Mouse (Mus musculus) lung, embryonic 16.5 days (tissue): ENCODE data around the gene Chka. TPM values are rescaled to one million over a fixed set of nuclear protein-coding genes. Genes with fewer than 3 reads are reported as not detected.

ENCODE experiments used
- ATAC-seq: fragments of 200-750 bp; cut with Nextera tagmentation; 2 replicates; pipeline ENCODE4 v1.8.0; 2017; ENCODE audit warnings: low read depth, mild to moderate bottlenecking, moderate library complexity
- H3K27ac ChIP-seq: fragments of 300-500 bp; sonication (generic); 2 replicates; pipeline ENCODE4 v1.5.1; 2014; ENCODE audit warnings: mild to moderate bottlenecking, control low read depth, low read length
- H3K27me3 ChIP-seq: fragments of 300-500 bp; sonication (generic); 2 replicates; pipeline ENCODE4 v1.6.1; 2014; ENCODE audit warnings: low read depth, low read length, mixed read lengths; ENCODE audit not compliant: control insufficient read depth, insufficient read depth
- H3K36me3 ChIP-seq: fragments of 300-500 bp; sonication (generic); 2 replicates; pipeline ENCODE4 v1.6.1; 2014; ENCODE audit warnings: low read length; ENCODE audit not compliant: control insufficient read depth, insufficient read depth
- H3K4me1 ChIP-seq: fragments of 300-500 bp; sonication (generic); replicated peaks from 2 replicates; pipeline ENCODE4 v1.6.1; 2014; ENCODE audit warnings: low read length, mixed read lengths; ENCODE audit not compliant: control insufficient read depth, insufficient read depth
- H3K4me2 ChIP-seq: fragments of 300-500 bp; sonication (generic); 2 replicates; pipeline ENCODE4 v1.6.1; 2014; ENCODE audit warnings: low read depth, low read length, control low read depth
- H3K4me3 ChIP-seq: fragments of 300-500 bp; sonication (generic); 2 replicates; pipeline ENCODE4 v1.5.1; 2014; ENCODE audit warnings: mild to moderate bottlenecking, low read length, control low read depth
- H3K9ac ChIP-seq: fragments of 300-500 bp; sonication (generic); 2 replicates; pipeline ENCODE4 v1.6.1; 2014; ENCODE audit warnings: low read length, control low read depth
- H3K9me3 ChIP-seq: fragments of 300-500 bp; sonication (generic); 2 replicates; pipeline ENCODE4 v1.6.1; 2016; ENCODE audit warnings: low read length; ENCODE audit not compliant: control insufficient read depth
- WGBS: fragments of 180-500 bp; shearing (Covaris S2); extraction: QIAGEN DNeasy Blood & Tissue Kit; methylation state at CpG from one replicate; pipeline ENCODE4 v1.1.7; 2014; 5-methylcytosine and 5-hydroxymethylcytosine counted together
- polyA plus RNA-seq: library from polyadenylated mRNA; unstranded; fragments of >200 nt; fragmentation: Nextera tagmentation; extraction: Ambion mirVana; gene quantifications from 2 replicates; pipeline ENCODE4 v1.2.1, GENCODE M21; 2015

Chka gene
- polyA plus RNA-seq, 1 experiment from 2014 or later, result 56.8 TPM

DNA sequence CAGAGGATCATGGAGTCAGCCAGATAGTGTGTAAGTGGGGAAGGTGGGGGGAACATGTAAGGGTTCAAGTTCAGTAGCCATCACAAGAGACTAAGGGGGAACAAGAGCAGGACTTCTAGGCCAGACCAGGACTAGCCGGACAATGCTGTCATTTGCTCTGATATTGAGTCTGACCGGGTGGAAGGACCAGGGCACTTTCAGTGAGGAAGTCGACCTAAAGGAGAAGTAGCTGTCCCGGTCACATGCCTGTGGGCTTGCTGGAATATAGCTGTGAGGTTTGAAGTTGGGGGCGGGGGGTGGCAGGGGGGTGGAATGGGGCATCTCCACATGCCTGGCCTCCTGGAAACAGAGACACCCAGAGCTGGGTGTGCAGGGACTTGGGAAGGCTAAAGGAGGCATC lies 63.0 kb downstream of the Chka start:
- Histone ChIP-seq H3K36me3 (peaks cover 6% of the 10 kb centered on the region), H3K4me1 (peaks cover 11% of the 10 kb centered on the region), H3K27ac (no peak overlapping the region), H3K9ac (no peak overlapping the region), H3K4me3 (no peak overlapping the region), H3K27me3 (no peaks in the 10 kb centered on the region), H3K9me3 (no peaks in the 10 kb centered on the region), H3K4me2 (no peak overlapping the region)
- ATAC-seq, result no peak
- WGBS, result 85% methylated on average over 5 of the region's 5 CpGs

DNA sequence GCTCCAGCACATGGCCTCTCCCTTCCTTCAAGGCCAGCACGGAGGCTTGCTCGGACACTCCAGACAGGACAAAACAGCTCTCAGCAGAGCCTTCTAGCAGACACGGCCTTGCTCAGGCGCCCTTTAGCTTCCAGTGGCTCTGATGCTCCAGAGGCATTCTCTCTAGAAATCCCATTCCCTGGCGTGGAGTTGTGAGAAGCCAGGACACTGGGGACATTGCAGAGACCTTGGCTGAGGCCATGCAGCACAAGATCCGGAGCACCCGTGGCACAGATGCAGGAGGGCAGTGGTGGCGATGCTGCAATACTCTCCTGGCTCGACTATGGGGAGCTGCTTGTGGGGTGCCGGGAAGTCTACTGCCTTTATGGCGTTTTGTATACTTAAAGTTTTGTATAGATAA lies 65.2 kb downstream of the Chka start:
- WGBS, result 60% methylated on average over 11 of the region's 11 CpGs
- no peak overlapping the region for H3K4me3 ChIP-seq

DNA sequence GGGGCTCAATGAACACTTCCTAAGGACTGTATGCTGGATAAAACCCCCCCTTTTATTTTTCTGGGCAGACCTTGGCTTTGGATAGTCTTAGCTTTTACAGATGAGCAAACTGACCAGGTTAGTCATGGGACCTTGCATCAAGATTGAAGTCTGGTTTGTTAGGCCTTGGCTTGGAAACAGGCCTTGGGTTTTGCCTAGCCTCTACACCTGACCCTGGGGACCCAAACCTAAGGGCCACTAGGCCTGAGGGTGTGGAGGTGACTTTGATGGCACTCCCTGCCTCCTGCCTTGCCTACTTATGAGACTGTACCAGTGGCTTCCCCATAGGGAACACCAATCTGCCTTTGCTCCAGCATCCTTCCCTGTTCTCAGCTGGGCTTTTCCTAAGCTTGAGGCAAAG lies 68.4 kb downstream of the Chka start:
- no peak overlapping the region for H3K4me2 ChIP-seq
- H3K9me3 ChIP-seq, result no peaks in the 10 kb centered on the region
- no peak for ATAC-seq
- H3K27ac ChIP-seq, result no peak overlapping the region
- H3K4me1 ChIP-seq, result peaks cover 13% of the 10 kb centered on the region
- H3K9ac ChIP-seq, result no peak overlapping the region
- H3K36me3 ChIP-seq, result no peaks in the 10 kb centered on the region
- H3K4me3 ChIP-seq, result no peak overlapping the region
- no peaks in the 10 kb centered on the region for H3K27me3 ChIP-seq

More for the DNA sequence above, 65.2 kb downstream of the Chka start:
- no peaks in the 10 kb centered on the region for H3K27me3 ChIP-seq
- H3K9me3 ChIP-seq, result no peaks in the 10 kb centered on the region
- H3K4me1 ChIP-seq, result peaks cover 7% of the 10 kb centered on the region
- H3K9ac ChIP-seq, result no peak overlapping the region
- H3K27ac ChIP-seq, result no peak overlapping the region
- H3K4me2 ChIP-seq, result no peak overlapping the region
- ATAC-seq, result no peak
- no peaks in the 10 kb centered on the region for H3K36me3 ChIP-seq

DNA sequence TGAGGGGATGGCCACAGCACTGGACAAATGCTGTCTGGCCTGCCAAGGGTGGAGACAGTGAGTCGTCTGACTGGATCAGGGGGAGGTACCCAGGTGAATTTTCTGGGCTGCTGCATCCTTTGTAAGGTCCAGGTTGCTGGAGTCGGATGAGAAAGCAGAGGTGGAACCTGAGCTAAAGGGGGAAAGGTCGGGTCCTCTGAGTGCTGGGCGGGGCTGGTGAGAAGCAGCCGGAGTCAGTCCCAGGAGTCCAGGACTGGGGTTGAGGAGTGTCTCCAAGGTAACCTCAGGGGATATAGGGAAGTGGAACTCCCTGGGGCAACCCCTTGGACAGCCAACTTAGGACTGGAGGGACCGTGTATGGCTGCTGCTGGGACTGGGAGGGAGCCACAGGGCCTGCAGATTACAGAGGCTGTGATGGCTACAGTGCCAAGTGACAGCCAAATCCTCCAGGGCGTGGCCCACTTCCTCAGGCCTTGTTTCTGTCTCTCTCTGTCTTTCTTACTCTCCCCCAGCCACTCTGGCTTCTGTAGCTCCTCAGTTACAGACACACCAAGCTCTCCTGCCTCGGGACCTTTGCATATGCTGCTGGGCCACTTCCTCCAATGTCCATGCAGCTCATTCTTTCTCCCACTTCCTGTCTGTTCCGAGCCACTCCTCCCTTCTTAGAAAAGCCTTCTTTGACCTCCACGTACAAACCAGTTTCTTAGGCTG lies 71.2 kb downstream of the Chka start:
- Histone ChIP-seq H3K4me2 (no peak overlapping the region), H3K27me3 (no peaks in the 10 kb centered on the region), H3K9ac (no peak overlapping the region), H3K36me3 (no peaks in the 10 kb centered on the region), H3K9me3 (no peaks in the 10 kb centered on the region), H3K27ac (no peak overlapping the region; the same call in 1 of the 2 replicates), H3K4me1 (peaks cover 19% of the 10 kb centered on the region), H3K4me3 (no peak overlapping the region)
- no peak for ATAC-seq
- 41% methylated on average over 10 of the region's 10 CpGs for WGBS

DNA sequence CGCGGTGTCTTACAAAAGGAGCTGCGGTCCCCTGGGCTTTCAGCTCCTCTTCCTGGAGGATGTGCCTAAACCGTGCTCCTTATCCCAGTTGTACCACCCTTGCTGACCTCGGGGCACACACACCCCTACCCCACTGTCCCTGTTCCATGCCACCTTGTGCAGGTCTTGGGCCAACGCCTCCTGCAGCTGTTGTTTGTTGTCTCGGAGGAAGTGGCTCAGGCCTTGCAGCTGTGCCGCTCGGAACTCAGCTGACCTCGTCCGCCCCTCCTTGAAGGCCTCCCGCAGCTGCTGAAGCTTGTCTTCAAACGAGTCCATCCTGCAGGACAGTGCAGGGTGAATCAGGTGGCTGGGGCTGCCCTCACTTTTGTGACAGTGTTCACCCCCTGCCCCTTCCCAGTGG lies 72.0 kb downstream of the Chka start:
- H3K9me3 ChIP-seq, result no peaks in the 10 kb centered on the region
- H3K4me2 ChIP-seq, result no peak overlapping the region
- H3K9ac ChIP-seq, result no peak overlapping the region
- peak overlapping the region; percentile 53; the same call in 1 of the 2 replicates for H3K27ac ChIP-seq
- no peak overlapping the region for H3K4me3 ChIP-seq
- ATAC-seq, result peak; percentile 23
- peaks cover 19% of the 10 kb centered on the region for H3K4me1 ChIP-seq
- H3K27me3 ChIP-seq, result no peaks in the 10 kb centered on the region
- WGBS, result 33% methylated on average over 13 of the region's 13 CpGs
- H3K36me3 ChIP-seq, result no peaks in the 10 kb centered on the region

DNA sequence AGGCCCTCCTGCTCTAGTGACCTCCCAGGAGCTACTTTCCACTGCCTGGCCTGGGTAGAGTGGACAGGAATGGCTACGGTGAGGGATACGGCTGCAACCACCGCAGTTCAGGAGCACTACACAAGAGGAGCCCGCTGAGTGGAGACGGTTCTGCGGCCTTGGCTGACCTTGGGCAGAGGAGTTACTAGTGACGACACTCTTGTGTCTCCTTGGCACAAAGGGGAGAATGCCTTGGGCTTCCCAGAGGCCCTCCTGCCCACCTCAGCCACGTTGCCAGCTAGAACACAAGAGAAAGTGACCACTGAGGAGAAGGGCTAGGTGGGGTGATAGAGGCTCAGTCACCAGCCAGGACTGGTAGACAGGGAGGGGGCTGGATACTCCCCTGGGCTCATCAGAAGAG lies 72.6 kb downstream of the Chka start:
- 71% methylated on average over 8 of the region's 8 CpGs for WGBS
- Histone ChIP-seq H3K27me3 (no peaks in the 10 kb centered on the region), H3K27ac (peak overlapping the region; percentile 26; the same call in 1 of the 2 replicates), H3K4me2 (no peak overlapping the region), H3K4me3 (no peak overlapping the region), H3K9ac (no peak overlapping the region), H3K4me1 (peaks cover 23% of the 10 kb centered on the region), H3K9me3 (no peaks in the 10 kb centered on the region), H3K36me3 (no peaks in the 10 kb centered on the region)
- ATAC-seq, result no peak

DNA sequence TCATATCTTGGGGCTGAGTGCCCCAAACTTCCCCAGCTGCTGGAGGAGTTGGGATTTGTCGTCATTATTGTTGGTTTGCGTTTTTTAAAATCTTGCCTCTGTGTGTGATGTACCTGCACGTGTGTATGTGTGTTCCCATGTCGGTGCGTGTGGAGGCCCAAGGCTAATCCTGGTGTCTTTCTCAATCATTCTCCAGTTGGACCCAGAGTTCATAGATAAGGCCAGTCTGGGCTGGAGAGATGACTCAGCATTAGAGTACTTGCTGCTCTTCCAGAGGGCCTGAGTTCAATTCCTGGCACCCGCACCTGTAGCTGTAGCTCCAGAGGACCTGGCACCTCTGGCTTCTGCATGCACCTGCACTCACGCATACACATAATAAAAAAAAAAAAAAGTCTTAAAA lies 73.3 kb downstream of the Chka start:
- Histone ChIP-seq H3K27me3 (no peaks in the 10 kb centered on the region), H3K36me3 (no peaks in the 10 kb centered on the region), H3K9ac (no peak overlapping the region), H3K4me1 (peaks cover 30% of the 10 kb centered on the region), H3K9me3 (no peaks in the 10 kb centered on the region), H3K4me2 (no peak overlapping the region), H3K4me3 (no peak overlapping the region), H3K27ac (no peak overlapping the region)
- 92% methylated on average over 7 of the region's 7 CpGs for WGBS
- no peak for ATAC-seq

DNA sequence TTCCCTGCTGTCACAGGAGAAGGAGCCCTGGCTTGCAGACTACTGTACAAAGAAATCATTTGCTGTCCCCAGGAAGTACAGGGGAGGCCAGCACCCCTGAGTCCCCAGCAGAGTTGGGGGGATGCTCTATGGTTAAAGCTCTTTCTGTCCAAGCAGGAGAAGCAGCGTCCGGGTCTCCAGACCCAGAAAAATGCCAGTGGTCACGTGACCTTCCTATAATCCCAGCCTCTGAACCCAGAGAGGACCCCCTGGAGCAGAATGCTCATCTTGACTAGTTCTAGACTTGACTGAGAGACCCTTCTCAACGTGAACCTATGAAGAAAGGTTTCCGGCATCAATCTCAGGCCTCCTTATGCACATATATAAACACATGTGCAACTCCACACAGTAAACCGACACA lies 74.3 kb downstream of the Chka start:
- 71% methylated on average over 6 of the region's 6 CpGs for WGBS
- no peaks in the 10 kb centered on the region for H3K9me3 ChIP-seq
- peaks cover 40% of the 10 kb centered on the region for H3K4me1 ChIP-seq
- H3K27me3 ChIP-seq, result no peaks in the 10 kb centered on the region
- no peak overlapping the region; the same call in 1 of the 2 replicates for H3K9ac ChIP-seq
- H3K4me2 ChIP-seq, result no peak overlapping the region
- no peak overlapping the region for H3K4me3 ChIP-seq
- H3K27ac ChIP-seq, result no peak overlapping the region; the same call in 1 of the 2 replicates
- no peak for ATAC-seq
- H3K36me3 ChIP-seq, result no peaks in the 10 kb centered on the region

DNA sequence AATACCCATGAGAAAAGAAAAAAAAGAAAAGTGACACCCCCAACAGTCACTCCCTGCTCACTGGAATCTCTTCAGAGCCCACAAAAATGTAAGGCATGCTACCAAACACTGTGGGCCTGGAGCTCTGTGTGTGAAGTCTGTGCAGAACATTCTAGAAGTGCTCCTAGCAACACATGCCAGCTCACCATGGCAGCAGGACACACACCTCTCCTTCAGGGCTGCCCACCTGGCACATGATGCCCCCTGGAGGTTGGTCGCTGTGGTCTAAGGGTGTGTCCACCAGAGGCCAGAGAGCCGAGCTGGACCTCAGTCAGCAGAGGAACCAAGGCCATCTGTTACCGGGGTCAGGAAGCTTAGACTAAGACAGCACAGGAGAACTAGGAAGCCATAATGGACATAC lies 74.7 kb downstream of the Chka start:
- ATAC-seq, result peak; percentile 32; the same call in 1 of the 2 replicates
- H3K4me1 ChIP-seq, result peaks cover 41% of the 10 kb centered on the region
- peak overlapping the region; percentile 23; the same call in 1 of the 2 replicates for H3K27ac ChIP-seq
- no peaks in the 10 kb centered on the region for H3K9me3 ChIP-seq
- H3K9ac ChIP-seq, result no peak overlapping the region
- H3K4me3 ChIP-seq, result no peak overlapping the region
- 35% methylated on average over 3 of the region's 3 CpGs for WGBS
- H3K4me2 ChIP-seq, result no peak overlapping the region
- H3K27me3 ChIP-seq, result no peaks in the 10 kb centered on the region
- H3K36me3 ChIP-seq, result no peaks in the 10 kb centered on the region
